Mouse (Mus musculus) kidney, embryonic 15.5 days (tissue): ENCODE measurements around the gene Atg4c. TPM values are rescaled to one million over a fixed set of nuclear protein-coding genes. Genes with fewer than 3 reads are reported as not detected.
A peak's percentile ranks its signal among the peaks of the same experiment; 100 is the strongest.

Source experiments
- ATAC-seq: fragments of 200-750 bp; cut with Nextera tagmentation; replicated peaks from 2 replicates; pipeline ENCODE4 v1.8.0; 2017; ENCODE audit warnings: moderate TSS enrichment; ENCODE audit not compliant: low FRiP score
- H3K27ac ChIP-seq: fragments of 300-500 bp; sonication (generic); 2 replicates; pipeline ENCODE4 v1.5.1; 2015; ENCODE audit warnings: mild to moderate bottlenecking, inconsistent platforms
- H3K27me3 ChIP-seq: fragments of 300-500 bp; sonication (generic); 2 replicates; pipeline ENCODE4 v1.6.1; 2015; ENCODE audit warnings: inconsistent platforms
- H3K36me3 ChIP-seq: fragments of 300-500 bp; sonication (generic); 2 replicates; pipeline ENCODE4 v1.6.1; 2015; ENCODE audit warnings: inconsistent platforms
- H3K4me1 ChIP-seq: fragments of 300-500 bp; sonication (generic); 2 replicates; pipeline ENCODE4 v1.6.1; 2015; ENCODE audit warnings: inconsistent platforms
- H3K4me2 ChIP-seq: fragments of 300-500 bp; sonication (generic); 2 replicates; pipeline ENCODE4 v1.6.1; 2015; ENCODE audit warnings: moderate library complexity, mild to moderate bottlenecking, inconsistent platforms
- H3K4me3 ChIP-seq: fragments of 300-500 bp; sonication (generic); replicated peaks from 2 replicates; pipeline ENCODE4 v1.5.1; 2015; ENCODE audit warnings: mild to moderate bottlenecking, inconsistent platforms
- H3K9ac ChIP-seq: fragments of 300-500 bp; sonication (generic); 2 replicates; pipeline ENCODE4 v1.6.1; 2015; ENCODE audit warnings: mild to moderate bottlenecking, inconsistent platforms
- H3K9me3 ChIP-seq: fragments of 300-500 bp; sonication (generic); replicated peaks from 2 replicates; pipeline ENCODE4 v1.6.1; 2016; ENCODE audit warnings: inconsistent platforms
- WGBS: fragments of 180-500 bp; shearing (Covaris S2); methylation state at CpG from one replicate; pipeline ENCODE4 v1.1.7; 2015; ENCODE audit warnings: mixed read lengths; 5-methylcytosine and 5-hydroxymethylcytosine counted together
- polyA plus RNA-seq: library from polyadenylated mRNA; unstranded; fragments of >200 nt; fragmentation: Nextera tagmentation; extraction: Ambion mirVana; gene quantifications from 2 replicates; pipeline ENCODE4 v1.2.1, GENCODE M21; 2015

Atg4c gene
- polyA plus RNA-seq, 1 experiment from 2014 or later = 14.1 TPM

DNA sequence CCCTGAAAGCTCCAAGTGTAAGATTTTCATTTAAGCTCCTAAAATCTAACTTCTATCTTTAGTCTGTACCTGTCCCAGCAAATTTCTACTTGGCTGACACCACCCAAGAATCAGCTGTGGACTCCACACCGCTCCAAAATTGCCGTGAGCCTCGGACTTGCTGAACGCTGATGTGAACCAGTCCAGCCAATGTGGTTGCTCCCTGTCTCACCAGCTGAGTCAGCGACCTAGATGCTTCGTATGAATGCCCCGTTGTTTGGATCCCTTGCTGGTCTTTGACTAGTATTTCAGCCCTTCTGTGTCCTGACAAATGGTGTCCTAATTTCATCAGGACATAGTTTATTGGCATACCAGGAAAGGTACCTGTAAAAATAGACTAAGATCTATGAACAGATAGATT, 19.5 kb upstream of the Atg4c start:
- no peak overlapping the region for H3K27ac ChIP-seq
- WGBS = 85% methylated on average over 7 of the region's 7 CpGs
- no peaks in the 10 kb centered on the region for H3K9me3 ChIP-seq
- H3K4me1 ChIP-seq = no peaks in the 10 kb centered on the region; the same call in 1 of the 2 replicates
- no peak overlapping the region for H3K9ac ChIP-seq
- ATAC-seq = no peak
- H3K4me2 ChIP-seq = no peak overlapping the region
- no peak overlapping the region for H3K4me3 ChIP-seq
- H3K27me3 ChIP-seq = peaks cover 4% of the 10 kb centered on the region; the same call in 1 of the 2 replicates
- H3K36me3 ChIP-seq = no peaks in the 10 kb centered on the region

DNA sequence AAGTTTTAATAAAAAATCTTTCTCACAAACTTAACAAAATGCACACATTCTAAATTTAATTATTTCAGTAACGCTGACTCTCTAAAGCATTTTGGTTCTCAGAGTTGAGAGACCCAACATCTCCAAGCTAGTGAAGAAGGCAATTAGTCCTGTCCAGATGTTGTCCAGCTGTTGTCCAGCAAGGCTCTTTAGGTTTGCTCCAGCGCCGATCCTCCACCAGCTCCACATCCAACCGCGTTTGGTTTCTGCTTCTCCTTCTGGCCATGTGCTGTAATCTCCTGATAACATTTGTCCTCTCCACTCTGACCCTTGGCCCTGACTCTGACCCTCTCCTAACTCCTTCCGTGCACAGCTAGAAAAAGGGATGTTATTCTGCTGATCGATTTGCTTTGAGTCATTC, 16.9 kb upstream of the Atg4c start:
- Histone ChIP-seq H3K4me1 (peaks cover 9% of the 10 kb centered on the region), H3K9ac (no peak overlapping the region), H3K27me3 (peaks cover 4% of the 10 kb centered on the region; the same call in 1 of the 2 replicates), H3K4me2 (no peak overlapping the region), H3K36me3 (no peaks in the 10 kb centered on the region), H3K4me3 (no peak overlapping the region), H3K9me3 (no peaks in the 10 kb centered on the region), H3K27ac (no peak overlapping the region)
- ATAC-seq = no peak
- WGBS = 67% methylated on average over 7 of the region's 7 CpGs

DNA sequence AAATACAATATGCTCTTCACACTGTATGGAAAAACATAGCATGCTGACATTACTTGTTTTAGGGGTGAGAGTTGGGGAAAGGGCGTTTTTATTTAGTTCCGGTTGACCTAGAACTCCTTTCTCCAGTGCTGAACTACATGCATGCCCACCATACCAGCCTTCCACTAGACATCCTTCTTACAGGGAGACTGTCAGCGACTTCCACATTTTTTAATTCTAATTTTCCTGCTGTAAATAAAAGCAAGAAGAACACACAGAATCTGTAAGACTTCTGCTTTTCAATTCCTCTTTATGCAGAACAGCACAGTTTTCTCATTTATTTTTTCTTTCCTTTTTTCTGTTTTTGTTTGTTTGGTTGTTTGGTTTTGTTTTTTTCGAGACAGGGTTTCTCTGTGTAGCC, 16.5 kb upstream of the Atg4c start:
- H3K4me1 ChIP-seq = peaks cover 9% of the 10 kb centered on the region
- WGBS = 78% methylated on average over 4 of the region's 4 CpGs
- no peaks in the 10 kb centered on the region for H3K9me3 ChIP-seq
- H3K36me3 ChIP-seq = no peaks in the 10 kb centered on the region
- ATAC-seq = no peak
- H3K4me3 ChIP-seq = no peak overlapping the region
- H3K4me2 ChIP-seq = no peak overlapping the region
- peaks cover 4% of the 10 kb centered on the region; the same call in 1 of the 2 replicates for H3K27me3 ChIP-seq
- no peak overlapping the region for H3K27ac ChIP-seq
- H3K9ac ChIP-seq = no peak overlapping the region

- H3K9ac ChIP-seq = no peak overlapping the region
- H3K27ac ChIP-seq = no peak overlapping the region
- peaks cover 9% of the 10 kb centered on the region for H3K4me1 ChIP-seq
- H3K4me2 ChIP-seq = no peak overlapping the region
- WGBS = 68% methylated on average over 5 of the region's 5 CpGs
- H3K27me3 ChIP-seq = peaks cover 4% of the 10 kb centered on the region; the same call in 1 of the 2 replicates
- no peak overlapping the region for H3K4me3 ChIP-seq
- no peaks in the 10 kb centered on the region for H3K36me3 ChIP-seq
- no peak for ATAC-seq
- no peaks in the 10 kb centered on the region for H3K9me3 ChIP-seq
Observed at GRCm38 (mm10) chr4:99178851-99179250, 14.9 kb upstream of the Atg4c start.

DNA sequence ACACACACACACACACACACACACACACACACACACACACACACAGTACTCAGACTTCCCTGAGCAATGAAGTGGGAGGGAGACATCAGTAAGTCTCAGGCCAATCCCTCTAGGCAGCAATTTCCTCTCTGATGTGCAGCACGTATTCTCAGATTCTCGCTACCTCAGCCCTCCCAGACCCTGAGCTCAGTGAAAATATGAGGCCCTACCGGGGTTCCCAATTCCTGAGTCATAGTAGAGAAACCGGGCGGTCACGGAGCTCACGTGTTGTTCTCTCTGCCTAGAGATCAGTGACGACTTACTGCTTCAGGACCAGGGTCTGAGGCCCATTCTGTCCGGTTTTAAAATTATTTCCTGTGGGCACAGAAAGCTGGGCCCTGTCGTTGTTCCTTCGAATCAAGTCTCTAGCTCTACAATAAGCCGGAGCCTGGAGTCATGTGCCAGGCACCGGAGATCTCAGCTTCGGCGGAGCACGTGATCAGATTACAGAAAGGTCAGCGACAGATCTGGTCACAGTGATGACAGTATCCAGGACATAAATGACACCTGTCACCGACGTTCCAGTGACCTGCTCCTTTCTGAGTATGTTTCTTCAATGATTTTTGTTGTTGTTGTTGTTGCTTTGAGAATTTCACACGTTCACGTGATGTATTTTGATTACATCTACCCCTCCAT, 14.2 kb upstream of the Atg4c start:
- H3K4me2 ChIP-seq = peak overlapping the region; percentile 5; the same call in 1 of the 2 replicates
- peaks cover 4% of the 10 kb centered on the region; the same call in 1 of the 2 replicates for H3K27me3 ChIP-seq
- 45% methylated on average over 21 of the region's 21 CpGs for WGBS
- H3K9me3 ChIP-seq = no peaks in the 10 kb centered on the region
- no peak overlapping the region for H3K9ac ChIP-seq
- no peak overlapping the region for H3K27ac ChIP-seq
- peak; percentile 29; the same call in 1 of the 2 replicates for ATAC-seq
- no peak overlapping the region for H3K4me3 ChIP-seq
- peaks cover 9% of the 10 kb centered on the region for H3K4me1 ChIP-seq
- no peaks in the 10 kb centered on the region for H3K36me3 ChIP-seq

DNA sequence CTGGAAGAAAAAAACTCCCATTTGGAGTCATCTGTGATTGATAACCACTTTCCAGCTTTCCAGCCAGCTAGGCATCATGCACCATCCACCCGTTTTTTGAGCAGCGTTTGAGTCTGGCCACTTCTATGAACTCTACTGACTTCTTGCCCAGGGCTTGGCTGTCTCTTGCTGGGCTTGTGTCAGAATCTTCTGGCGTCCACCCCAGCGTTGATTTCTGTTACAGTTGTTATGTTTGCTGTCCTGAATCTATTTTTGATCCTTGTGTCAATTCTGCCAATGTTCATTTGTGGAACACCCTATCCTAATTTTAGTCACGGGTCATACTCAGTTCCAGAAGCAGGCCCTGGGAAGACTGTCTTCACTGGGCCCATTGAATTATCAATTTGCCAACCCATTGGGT, 12.8 kb upstream of the Atg4c start:
- peaks cover 14% of the 10 kb centered on the region for H3K4me1 ChIP-seq
- no peak overlapping the region for H3K9ac ChIP-seq
- no peak overlapping the region for H3K4me3 ChIP-seq
- H3K27me3 ChIP-seq = peaks cover 4% of the 10 kb centered on the region; the same call in 1 of the 2 replicates
- H3K9me3 ChIP-seq = no peaks in the 10 kb centered on the region
- 75% methylated on average over 5 of the region's 5 CpGs for WGBS
- H3K27ac ChIP-seq = no peak overlapping the region
- H3K4me2 ChIP-seq = no peak overlapping the region
- no peaks in the 10 kb centered on the region for H3K36me3 ChIP-seq
- ATAC-seq = no peak

DNA sequence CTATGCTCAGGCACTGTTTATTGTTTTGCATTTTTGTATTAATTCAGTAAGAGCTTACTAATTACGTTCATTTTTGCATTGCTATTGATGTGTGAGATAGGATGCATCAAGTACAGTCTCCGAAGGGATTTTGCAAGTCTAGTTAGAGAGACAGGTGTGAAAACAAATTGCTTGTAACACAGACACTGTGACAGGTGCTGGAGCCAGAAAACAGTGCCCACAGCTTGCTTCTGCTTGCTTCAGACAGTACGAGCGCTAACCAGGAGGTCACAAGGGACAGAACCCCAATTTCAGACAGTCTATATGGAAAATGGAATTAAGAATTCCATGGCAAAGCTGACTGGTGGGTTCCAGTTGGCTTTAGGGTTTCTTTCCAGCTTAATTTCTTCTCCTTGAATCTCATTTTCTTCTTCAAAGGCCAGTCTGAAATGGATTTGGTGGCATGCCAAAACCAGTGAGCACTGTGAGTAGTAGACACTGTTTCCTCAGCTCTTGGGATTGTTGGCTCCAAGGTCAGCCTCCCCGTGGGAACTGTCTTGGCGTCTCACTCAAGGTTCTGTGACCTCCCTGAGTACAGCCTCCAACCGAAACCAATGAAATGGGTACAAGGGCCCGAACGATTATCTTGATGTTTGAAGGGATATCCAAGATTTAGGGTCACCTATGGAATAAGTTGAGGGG, 11.9 kb upstream of the Atg4c start:
- H3K27me3 ChIP-seq = peaks cover 4% of the 10 kb centered on the region; the same call in 1 of the 2 replicates
- peaks cover 14% of the 10 kb centered on the region for H3K4me1 ChIP-seq
- no peak overlapping the region for H3K9ac ChIP-seq
- H3K36me3 ChIP-seq = no peaks in the 10 kb centered on the region
- H3K9me3 ChIP-seq = no peaks in the 10 kb centered on the region
- H3K4me3 ChIP-seq = no peak overlapping the region
- H3K27ac ChIP-seq = no peak overlapping the region
- no peak overlapping the region for H3K4me2 ChIP-seq
- no peak for ATAC-seq
- WGBS = 69% methylated on average over 9 of the region's 9 CpGs

GRCm38 (mm10) chr4:99182660-99183431, 10.9 kb upstream of the Atg4c start:
- H3K36me3 ChIP-seq = no peaks in the 10 kb centered on the region
- H3K9me3 ChIP-seq = no peaks in the 10 kb centered on the region
- no peak overlapping the region for H3K9ac ChIP-seq
- WGBS = 78% methylated on average over 20 of the region's 20 CpGs
- no peak overlapping the region for H3K27ac ChIP-seq
- H3K4me3 ChIP-seq = no peak overlapping the region
- ATAC-seq = no peak
- peaks cover 14% of the 10 kb centered on the region for H3K4me1 ChIP-seq
- H3K4me2 ChIP-seq = no peak overlapping the region
- H3K27me3 ChIP-seq = peaks cover 4% of the 10 kb centered on the region; the same call in 1 of the 2 replicates

GRCm38 (mm10) chr4:99184678-99185077, 9.1 kb upstream of the Atg4c start:
- no peak for ATAC-seq

DNA sequence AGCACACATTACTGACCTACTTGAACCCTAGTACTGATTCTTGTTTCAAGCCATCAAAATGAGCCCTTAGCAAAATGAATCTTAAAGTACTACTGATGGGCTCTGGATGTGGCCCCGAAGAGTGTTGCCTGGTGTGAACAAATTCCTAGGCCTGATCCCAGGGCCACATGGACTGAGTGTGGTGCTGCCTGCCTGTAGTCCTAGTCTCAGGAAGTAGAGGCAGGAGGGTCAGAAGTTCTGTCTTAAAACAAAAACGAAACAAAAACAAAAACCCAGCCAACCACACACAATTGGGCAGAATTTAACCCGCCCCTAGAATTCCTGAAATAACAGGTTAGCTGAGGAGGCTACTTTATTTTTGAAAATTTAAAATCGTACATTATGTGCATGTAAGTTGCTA, 8.4 kb upstream of the Atg4c start:
- Histone ChIP-seq H3K36me3 (no peaks in the 10 kb centered on the region), H3K9ac (no peak overlapping the region), H3K27me3 (no peaks in the 10 kb centered on the region), H3K9me3 (no peaks in the 10 kb centered on the region), H3K4me1 (peaks cover 5% of the 10 kb centered on the region; the same call in 1 of the 2 replicates), H3K4me3 (no peak overlapping the region), H3K4me2 (no peak overlapping the region), H3K27ac (no peak overlapping the region)
- ATAC-seq = no peak
- 78% methylated on average over 4 of the region's 4 CpGs for WGBS

More at GRCm38 (mm10) chr4:99184678-99185077, 9.1 kb upstream of the Atg4c start:
- H3K9me3 ChIP-seq = no peaks in the 10 kb centered on the region
- H3K4me3 ChIP-seq = no peak overlapping the region
- H3K27me3 ChIP-seq = no peaks in the 10 kb centered on the region
- H3K27ac ChIP-seq = no peak overlapping the region
- no peaks in the 10 kb centered on the region for H3K36me3 ChIP-seq
- no peak overlapping the region for H3K4me2 ChIP-seq
- 55% methylated on average over 4 of the region's 4 CpGs for WGBS
- peaks cover 10% of the 10 kb centered on the region for H3K4me1 ChIP-seq
- H3K9ac ChIP-seq = no peak overlapping the region

GRCm38 (mm10) chr4:99186412-99187125, 7.2 kb upstream of the Atg4c start:
- no peak for ATAC-seq
- Histone ChIP-seq H3K4me1 (peaks cover 5% of the 10 kb centered on the region; the same call in 1 of the 2 replicates), H3K4me2 (no peak overlapping the region), H3K27ac (no peak overlapping the region), H3K9ac (no peak overlapping the region), H3K4me3 (no peak overlapping the region), H3K36me3 (no peaks in the 10 kb centered on the region), H3K9me3 (no peaks in the 10 kb centered on the region), H3K27me3 (no peaks in the 10 kb centered on the region)
- 93% methylated on average over 11 of the region's 11 CpGs for WGBS
